Mouse (Mus musculus): ENCODE measurements at regions not wholly inside any gene's neighbourhood (a gene's known extent, or its start where the extent isn't known, plus 50 kb on each side); places are given as distances from the start of the nearest gene placed in this dataset.
"Not testable (repeated sequence)": the region's sequence is repeated elsewhere in the genome, so short reads cannot be mapped to it uniquely, and the experiment has no call there.

DNA sequence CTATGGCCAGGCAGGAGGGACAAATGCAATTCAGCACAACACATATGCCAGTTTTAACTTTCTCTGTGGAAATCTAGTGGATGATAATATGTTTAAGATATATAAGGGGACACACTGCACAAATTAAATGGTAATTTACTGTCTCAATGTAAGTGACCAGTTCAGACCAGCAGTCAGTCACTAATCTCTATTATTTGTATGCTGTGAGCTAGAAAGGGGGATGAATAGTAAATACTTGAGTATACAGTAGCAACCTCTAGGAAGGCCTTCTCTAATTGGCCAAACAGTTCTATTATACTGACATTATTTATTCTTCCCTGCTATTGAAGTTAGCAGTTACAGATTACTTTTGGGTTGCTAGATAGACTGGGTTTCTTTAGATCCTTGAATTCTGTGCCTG lies 391.2 kb downstream of the Fign start:
- DNase-seq = no peak

DNA sequence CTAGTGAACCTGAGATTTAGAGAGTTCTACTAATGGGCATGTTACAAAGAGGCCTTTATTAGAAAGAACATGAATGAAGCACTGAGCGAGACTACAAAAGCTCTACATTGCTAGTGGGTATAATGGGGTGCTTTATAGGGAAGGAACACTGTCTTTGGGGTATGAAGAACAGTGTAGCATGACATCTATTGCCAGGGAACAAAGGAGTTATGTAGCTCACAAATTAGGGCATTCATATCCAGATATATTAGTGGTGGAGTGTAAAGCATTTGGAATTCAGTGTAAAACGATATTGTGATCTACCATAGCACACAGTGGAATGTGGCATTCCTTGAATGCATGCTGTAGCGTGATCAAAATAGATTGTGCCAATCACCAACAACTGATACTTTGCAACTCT lies 391.7 kb downstream of the Fign start:
- DNase-seq = no peak

- DNase-seq = peak; percentile 74
Measured at GRCm38 (mm10) chr2:63702333-63703096, 395.3 kb downstream of the Fign start.

DNA sequence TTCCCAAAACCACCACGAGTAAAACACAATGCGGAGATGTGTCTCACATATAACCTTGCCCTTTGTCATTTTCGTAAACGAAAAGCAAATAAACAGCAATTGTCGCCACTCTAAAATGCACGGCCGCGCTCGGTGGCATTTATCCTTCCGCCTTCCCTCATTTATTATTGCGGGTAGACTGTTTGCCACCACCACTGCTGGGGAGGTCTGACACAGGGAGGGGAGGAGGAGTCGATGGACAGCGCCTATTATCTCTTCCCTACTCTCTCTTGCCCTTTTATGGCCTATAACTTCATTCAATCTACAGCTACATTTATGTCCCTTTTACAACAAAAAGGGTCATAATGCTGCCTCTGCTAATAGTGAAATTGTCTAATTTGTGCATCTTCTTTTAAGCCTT lies 396.0 kb downstream of the Fign start:
- DNase-seq = peak; percentile 2

DNA sequence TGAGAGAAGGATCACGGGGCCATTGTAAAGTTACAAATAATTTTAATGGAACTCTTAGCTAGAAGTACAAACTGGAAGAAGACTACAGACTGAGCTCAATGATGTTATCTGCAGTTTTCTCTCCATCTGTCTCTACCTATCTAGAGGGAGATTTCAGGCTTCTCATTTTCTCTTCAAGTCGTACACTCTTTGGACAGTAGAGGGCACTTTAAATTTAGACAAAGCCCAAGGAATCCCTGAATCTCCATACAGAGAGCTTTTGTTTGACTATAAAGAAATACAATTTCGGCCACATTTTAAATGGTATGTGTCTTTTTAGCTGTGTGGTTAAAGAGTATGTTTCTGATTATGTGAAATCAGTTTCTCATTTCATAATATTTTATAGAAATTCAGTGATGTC lies 397.6 kb downstream of the Fign start:
- peak; percentile 21 for DNase-seq

DNA sequence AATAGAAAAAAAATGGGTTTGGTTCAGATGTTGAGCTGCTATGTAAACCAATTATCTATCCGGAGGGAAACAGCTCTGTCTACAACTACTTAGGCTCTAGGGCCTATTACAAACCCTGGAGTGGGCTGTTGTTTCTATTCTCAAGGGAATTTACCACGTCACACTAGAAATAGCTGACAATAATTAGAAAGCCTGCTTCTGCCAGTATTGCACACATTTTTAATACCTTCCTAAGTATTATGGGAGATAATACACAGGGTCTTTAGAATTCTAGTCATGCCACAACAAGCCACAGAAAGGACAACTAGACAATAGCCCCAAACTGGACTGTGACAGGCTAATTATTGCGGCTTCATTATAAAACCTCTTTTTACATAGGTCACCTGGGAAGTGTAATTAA lies 428.1 kb downstream of the Fign start:
- DNase-seq = no peak

DNA sequence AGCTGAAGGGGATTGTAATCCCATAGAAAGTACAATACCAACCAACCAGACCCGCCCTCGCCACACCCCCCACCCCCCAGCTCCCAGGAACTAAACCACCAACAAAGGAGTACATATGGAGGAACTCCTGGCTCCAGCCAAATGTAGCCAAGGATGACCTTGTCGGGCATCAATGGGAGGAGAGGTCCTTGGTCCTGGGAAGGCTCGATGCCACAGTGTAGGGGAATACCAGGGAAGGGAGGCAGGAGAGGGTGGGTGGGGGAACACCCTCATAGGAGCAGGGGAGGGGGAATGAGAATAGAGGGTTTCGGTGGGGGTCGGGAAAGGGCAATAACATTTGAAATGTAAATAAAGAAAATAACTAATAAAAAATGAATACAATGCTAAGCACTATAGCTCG lies 429.1 kb downstream of the Fign start:
- DNase-seq = no peak

- not testable (repeated sequence) for DNase-seq
Measured at GRCm38 (mm10) chr2:63659947-63660346, 437.9 kb downstream of the Fign start.
